29 mouse cellular contexts compared by ENCODE assay signal in the genomic region with DNA sequence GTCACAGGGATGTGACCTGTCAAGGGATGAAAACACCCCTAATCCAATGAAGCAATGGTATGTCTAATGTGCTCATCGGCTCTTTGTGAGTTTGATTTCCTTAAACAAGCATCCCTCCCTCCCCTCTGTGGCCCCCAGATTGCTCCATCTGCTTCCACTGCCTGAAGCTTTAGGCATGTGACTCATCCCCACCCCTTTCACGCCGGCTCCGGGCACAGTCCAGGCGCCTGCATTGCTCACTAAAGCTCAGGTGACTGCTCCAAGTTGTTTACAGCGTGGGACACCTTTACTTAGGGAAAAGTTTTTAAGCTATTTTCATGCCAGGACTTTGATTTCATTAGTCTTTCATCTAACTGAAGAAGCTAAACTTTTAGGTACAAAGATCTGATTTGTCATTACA. TPM values are rescaled to one million over a fixed set of nuclear protein-coding genes. Genes with fewer than 3 reads are reported as not detected.
DNase-seq lines count a peak whose midpoint lies in the region; ATAC-seq and TF ChIP-seq lines count a peak whose summit lies in the region.
"Had no signal": no experiment of that assay in that cellular context is flagged by ENCODE, and none has a peak within 500 bp of the region (broad histone marks: within the 10 kb centered on the region; RNA-seq: fewer than 3 reads in every experiment).

No protein-coding gene starts in this region.

- no peaks in the 10 kb centered on the region for H3K9me3 ChIP-seq in stomach, postnatal 0 days (ENCODE audit: control insufficient read depth, low read length)
- H3K9me3 ChIP-seq: embryonic facial prominence, embryonic 15.5 days; forebrain, embryonic 15.5 days; G1E; heart, embryonic 12.5 days; hindbrain, embryonic 10.5 days; limb, embryonic 12.5 days; liver, embryonic 12.5 days; midbrain, embryonic 10.5 days; neural tube, embryonic 13.5 days had no signal

- peak; percentile 56; the same call in 1 of the 2 replicates for ATAC-seq in stomach, postnatal 0 days (ENCODE audit: low FRiP score, low TSS enrichment)
- no peak for ATAC-seq in megakaryocyte, adult 5-6 weeks (ENCODE audit: poor library complexity, severe bottlenecking)
- ATAC-seq: forebrain, embryonic 15.5 days; hindbrain, embryonic 16.5 days; liver, embryonic 12.5 days; midbrain, embryonic 16.5 days had no signal

- H3K27me3 ChIP-seq in stomach, postnatal 0 days (ENCODE audit: control insufficient read depth, insufficient read depth, low read length) = no peaks in the 10 kb centered on the region
- H3K27me3 ChIP-seq: embryonic facial prominence, embryonic 15.5 days; forebrain, embryonic 15.5 days; heart, embryonic 12.5 days; limb, embryonic 12.5 days; liver, embryonic 12.5 days; neural tube, embryonic 13.5 days had no signal

- no peaks in the 10 kb centered on the region for H3K36me3 ChIP-seq in stomach, postnatal 0 days (ENCODE audit: control insufficient read depth, insufficient read depth, low read length)
- H3K36me3 ChIP-seq: embryonic facial prominence, embryonic 15.5 days; forebrain, embryonic 15.5 days; G1E; heart, embryonic 12.5 days; hindbrain, embryonic 10.5 days; limb, embryonic 12.5 days; liver, embryonic 12.5 days; midbrain, embryonic 10.5 days; neural tube, embryonic 13.5 days had no signal

- no peak for TF ChIP-seq EP300 in stomach, postnatal 0 days (optimal IDR thresholded peaks at IDR 0.05)

- no peak overlapping the region for H3K27ac ChIP-seq in stomach, postnatal 0 days (replicated peaks)
- H3K27ac ChIP-seq: embryonic facial prominence, embryonic 15.5 days; forebrain, embryonic 15.5 days; hindbrain, embryonic 10.5 days; limb, embryonic 12.5 days; liver, embryonic 12.5 days; macrophage; midbrain, embryonic 10.5 days; neural tube, embryonic 13.5 days had no signal

- 57% methylated on average over 6 of the region's 6 CpGs for WGBS in stomach, postnatal 0 days

- no peak overlapping the region for H3K4me2 ChIP-seq in stomach, postnatal 0 days (replicated peaks; ENCODE audit: low read depth)
- H3K4me2 ChIP-seq: embryonic facial prominence, embryonic 15.5 days; forebrain, embryonic 15.5 days; heart, embryonic 12.5 days; limb, embryonic 12.5 days; liver, embryonic 12.5 days; lung, embryonic 14.5 days; neural tube, embryonic 13.5 days had no signal

- no peak for TF ChIP-seq CTCF in stomach, postnatal 0 days (IDR thresholded peaks at IDR 0.05; ENCODE audit: low read depth)

- DNase-seq in heart, adult 11 months = peak; percentile 84
- DNase-seq in heart, adult 9 months (ENCODE audit: low spot score in 2 of 2) = no peak
- DNase-seq in kidney, postnatal 36 days = peak; percentile 48 to 58
- DNase-seq in kidney, postnatal 4 days = no peak
- peak; percentile 64 for DNase-seq in NIH3T3 (ENCODE audit: low read depth)
- DNase-seq in stomach, postnatal 0 days (ENCODE audit: low spot score) = no peak
- DNase-seq in spleen, postnatal 10 days (ENCODE audit: low spot score in 2 of 2) = no peak
- DNase-seq: adrenal gland, postnatal 10 days; cerebellum, adult 2 months; heart, postnatal 10 days; lung, embryonic 14.5 days; retina, postnatal 1 day; right cerebral cortex, postnatal 25 days; spleen, adult 18-20 months; thymus, postnatal 36 days had no signal

- H3K4me1 ChIP-seq in stomach, postnatal 0 days (replicated peaks; ENCODE audit: control insufficient read depth, insufficient read depth) = no peaks in the 10 kb centered on the region
- H3K4me1 ChIP-seq: embryonic facial prominence, embryonic 15.5 days; forebrain, embryonic 15.5 days; hindbrain, embryonic 10.5 days; limb, embryonic 12.5 days; liver, embryonic 12.5 days; midbrain, embryonic 10.5 days; neural tube, embryonic 13.5 days had no signal

- no peak overlapping the region for H3K4me3 ChIP-seq in stomach, postnatal 0 days (ENCODE audit: low read depth, low read length)
- H3K4me3 ChIP-seq: embryonic facial prominence, embryonic 15.5 days; forebrain, embryonic 15.5 days; heart, embryonic 12.5 days; hindbrain, embryonic 10.5 days; limb, embryonic 12.5 days; liver, embryonic 12.5 days; midbrain, embryonic 10.5 days; myocyte; neural tube, embryonic 13.5 days had no signal

- H3K9ac ChIP-seq in stomach, postnatal 0 days (ENCODE audit: low read length) = no peak overlapping the region
- H3K9ac ChIP-seq: embryonic facial prominence, embryonic 15.5 days; forebrain, embryonic 15.5 days; heart, embryonic 12.5 days; limb, embryonic 12.5 days; lung, embryonic 14.5 days; neural tube, embryonic 13.5 days had no signal

RNA-seq across cellular contexts. Expression of a gene that starts 22.9 kb away (rescaled TPM):
- 2.4 and 2.5 TPM in 2 replicates for polyA plus RNA-seq in stomach, postnatal 0 days (2015; fragmentation: Nextera tagmentation; extraction: Ambion mirVana)
- 35.4 and 35.8 TPM in 2 replicates for total RNA-seq in megakaryocyte, adult 5-6 weeks (2015)
- total RNA-seq in megakaryocyte, adult 5-6 weeks (2017) = 45.7 and 51.7 TPM in 2 replicates

RNA-seq across cellular contexts. Expression of a gene that starts 53.6 kb away (rescaled TPM):
- 6.7 and 10.3 TPM in 2 replicates for polyA plus RNA-seq in stomach, postnatal 0 days (2015; fragmentation: Nextera tagmentation; extraction: Ambion mirVana)
- total RNA-seq in megakaryocyte, adult 5-6 weeks (2015) = 37.5 and 53.5 TPM in 2 replicates
- total RNA-seq in megakaryocyte, adult 5-6 weeks (2017) = 44.8 and 52.9 TPM in 2 replicates

Comparison
In these comparisons a context has a peak if more than half of its experiments do, and no peak if none do; other contexts are left out.
1. DNase-seq: peak in heart, adult 11 months (single experiment), kidney, postnatal 36 days (2 of 2) and NIH3T3 (single experiment); none in heart, adult 9 months (0 of 2), kidney, postnatal 4 days (0 of 2), stomach, postnatal 0 days (single experiment) and spleen, postnatal 10 days (0 of 2).